In genomic region chr17:83457271-83457670, GRCm38 (mm10) we compare ENCODE assay signal across 30 mouse cellular contexts. TPM values are rescaled to one million over a fixed set of nuclear protein-coding genes. Genes with fewer than 3 reads are reported as not detected.
DNase-seq lines count a peak whose midpoint lies in the region; ATAC-seq and TF ChIP-seq lines count a peak whose summit lies in the region.
"Had no signal": no experiment of that assay in that cellular context is flagged by ENCODE, and none has a peak within 500 bp of the region (broad histone marks: within the 10 kb centered on the region; RNA-seq: fewer than 3 reads in every experiment).

No protein-coding gene starts in this region.

- no peaks in the 10 kb centered on the region for H3K4me1 ChIP-seq in intestine, postnatal 0 days (replicated peaks; ENCODE audit: control insufficient read depth, insufficient read depth, low read length)
- H3K4me1 ChIP-seq: embryonic facial prominence, embryonic 13.5 days; heart, embryonic 12.5 days; hindbrain, embryonic 10.5 days; hindbrain, embryonic 15.5 days; limb, embryonic 12.5 days; liver, embryonic 15.5 days; midbrain, embryonic 10.5 days; neural tube, embryonic 13.5 days; stomach, embryonic 15.5 days had no signal

- H3K27me3 ChIP-seq in intestine, postnatal 0 days (replicated peaks; ENCODE audit: control insufficient read depth, insufficient read depth, low read length), result no peaks in the 10 kb centered on the region
- H3K27me3 ChIP-seq: embryonic facial prominence, embryonic 13.5 days; heart, embryonic 12.5 days; hindbrain, embryonic 15.5 days; limb, embryonic 12.5 days; liver, embryonic 15.5 days; neural tube, embryonic 13.5 days; stomach, embryonic 15.5 days had no signal

- H3K9ac ChIP-seq in intestine, postnatal 0 days (ENCODE audit: low read depth, low read length), result no peak overlapping the region
- H3K9ac ChIP-seq: embryonic facial prominence, embryonic 13.5 days; heart, embryonic 12.5 days; hindbrain, embryonic 15.5 days; limb, embryonic 12.5 days; liver, embryonic 15.5 days; lung, embryonic 14.5 days; neural tube, embryonic 13.5 days; stomach, embryonic 15.5 days had no signal

- DNase-seq in heart, adult 11 months, result peak; percentile 57
- no peak for DNase-seq in heart, postnatal 10 days
- DNase-seq in CD4-positive, CD25-positive, alpha-beta regulatory T cell, adult 2 months (ENCODE audit: low read depth, low spot score), result peak; percentile 53
- DNase-seq in ovary, adult 18-20 months (ENCODE audit: low spot score), result no peak
- DNase-seq in yolk sac, embryonic 10.5 days (ENCODE audit: low spot score), result no peak
- DNase-seq: adrenal gland, postnatal 10 days; cerebellum, adult 11 months; cerebellum, adult 9-10 months; cerebellum, postnatal 36 days; gastrocnemius, postnatal 25 days; heart, adult 2 months; kidney, adult 11 months; kidney, postnatal 14 days; lung, embryonic 14.5 days; lung, postnatal 14 days; thymus, postnatal 36 days had no signal

- peak; percentile 42 for ATAC-seq in common myeloid progenitor, adult 5-6 weeks (replicated peaks; ENCODE audit: low read depth, poor library complexity, severe bottlenecking)
- peak; percentile 29; the same call in 1 of the 2 replicates for ATAC-seq in megakaryocyte progenitor cell, adult 5-6 weeks (replicated peaks; ENCODE audit: poor library complexity)
- no peak for ATAC-seq in intestine, postnatal 0 days

- WGBS in intestine, postnatal 0 days, result 95% methylated on average over 1 of the region's 1 CpGs

- H3K27ac ChIP-seq in intestine, postnatal 0 days (ENCODE audit: low read depth, low read length), result no peak overlapping the region
- H3K27ac ChIP-seq: embryonic facial prominence, embryonic 13.5 days; heart, adult 2 months; hindbrain, embryonic 10.5 days; hindbrain, embryonic 15.5 days; limb, embryonic 12.5 days; liver, embryonic 15.5 days; midbrain, embryonic 10.5 days; neural tube, embryonic 13.5 days; stomach, embryonic 15.5 days had no signal

- intact Hi-C loops in heart, postnatal 10 days (cut with DNase I), result loop anchor here (5.0 kb wide), 1 partner anchor 185 kb away; no protein-coding TSS in a partner anchor

- H3K9me3 ChIP-seq in intestine, postnatal 0 days (ENCODE audit: control insufficient read depth), result no peaks in the 10 kb centered on the region
- H3K9me3 ChIP-seq: embryonic facial prominence, embryonic 13.5 days; heart, embryonic 12.5 days; hindbrain, embryonic 10.5 days; hindbrain, embryonic 15.5 days; limb, embryonic 12.5 days; liver, embryonic 15.5 days; midbrain, embryonic 10.5 days; neural tube, embryonic 13.5 days; stomach, embryonic 15.5 days had no signal

- H3K36me3 ChIP-seq in intestine, postnatal 0 days (ENCODE audit: control insufficient read depth, insufficient read depth), result peaks cover 71% of the 10 kb centered on the region

- no peak overlapping the region for H3K4me3 ChIP-seq in intestine, postnatal 0 days (ENCODE audit: low read depth, low read length)
- H3K4me3 ChIP-seq: embryonic facial prominence, embryonic 13.5 days; erythroblast, embryonic 14.5 days; heart, adult 2 months; heart, embryonic 12.5 days; hindbrain, embryonic 10.5 days; hindbrain, embryonic 15.5 days; limb, embryonic 12.5 days; liver, embryonic 15.5 days; midbrain, embryonic 10.5 days; myocyte; neural tube, embryonic 13.5 days; stomach, embryonic 15.5 days had no signal

- no peak for TF ChIP-seq CTCF in intestine, postnatal 0 days (IDR thresholded peaks at IDR 0.05; ENCODE audit: low read depth)

- H3K4me2 ChIP-seq in intestine, postnatal 0 days (replicated peaks; ENCODE audit: low read depth), result no peak overlapping the region
- H3K4me2 ChIP-seq: embryonic facial prominence, embryonic 13.5 days; heart, embryonic 12.5 days; hindbrain, embryonic 15.5 days; limb, embryonic 12.5 days; liver, embryonic 15.5 days; lung, embryonic 14.5 days; neural tube, embryonic 13.5 days; stomach, embryonic 15.5 days had no signal

RNA-seq across cellular contexts. Expression of gene Cox7a2l, which starts 59.9 kb away (rescaled TPM):
- 100 to 1,000 TPM; 314 to 318 TPM for total RNA-seq in heart, postnatal 10 days (2021)
- total RNA-seq in common myeloid progenitor, adult 5-6 weeks (2017), result 201 and 267 TPM in 2 replicates
- 219 and 228 TPM in 2 replicates for total RNA-seq in megakaryocyte progenitor cell, adult 5-6 weeks (2015)
- 193 and 195 TPM in 2 replicates for total RNA-seq in megakaryocyte progenitor cell, adult 5-6 weeks (2017)
- polyA plus RNA-seq in intestine, postnatal 0 days (2015; fragmentation: Nextera tagmentation; extraction: Ambion mirVana), result 226 and 233 TPM in 2 replicates

Comparison
In these comparisons a context has a peak if more than half of its experiments do, and no peak if none do; other contexts are left out.
1. DNase-seq: peak in heart, adult 11 months (single experiment) and CD4-positive, CD25-positive, alpha-beta regulatory T cell, adult 2 months (single experiment); none in heart, postnatal 10 days (0 of 2), ovary, adult 18-20 months (single experiment) and yolk sac, embryonic 10.5 days (single experiment).